Mouse (Mus musculus): ENCODE results near the gene Fndc7.
"Not testable (repeated sequence)": the region's sequence is repeated elsewhere in the genome, so short reads cannot be mapped to it uniquely, and the experiment has no call there.

Gene Fndc7

GRCm38 (mm10) chr3:108887618-108887975, 2.2 kb downstream of the Fndc7 start:
- DNase-seq (ENCODE audit: low spot score in 2 of 2): no peak

- DNase-seq (ENCODE audit: low spot score in 2 of 2): no peak
Observed at GRCm38 (mm10) chr3:108886934-108887617, 2.7 kb downstream of the Fndc7 start.

- DNase-seq (ENCODE audit: low spot score in 2 of 2): peak in 1 of 2 experiments; percentile 13
Observed at GRCm38 (mm10) chr3:108885686-108886530, 3.9 kb downstream of the Fndc7 start.

- DNase-seq (ENCODE audit: low spot score in 2 of 2): no peak
Observed at GRCm38 (mm10) chr3:108884706-108885289, 5.0 kb downstream of the Fndc7 start.

- no peak for DNase-seq (ENCODE audit: low spot score in 2 of 2)
Observed at GRCm38 (mm10) chr3:108883067-108883466, 6.7 kb downstream of the Fndc7 start.

- DNase-seq (ENCODE audit: low spot score in 2 of 2): not testable (repeated sequence)
Observed at GRCm38 (mm10) chr3:108881873-108882272, 7.9 kb downstream of the Fndc7 start.

- DNase-seq (ENCODE audit: low spot score in 2 of 2): peak; percentile 56 to 62
Observed at GRCm38 (mm10) chr3:108880544-108881507, 9.0 kb downstream of the Fndc7 start.

GRCm38 (mm10) chr3:108879836-108880435, 9.9 kb downstream of the Fndc7 start:
- no peak for DNase-seq (ENCODE audit: low spot score in 2 of 2)

GRCm38 (mm10) chr3:108879129-108879528, 10.7 kb downstream of the Fndc7 start:
- DNase-seq (ENCODE audit: low spot score in 2 of 2): no peak

- DNase-seq (ENCODE audit: low spot score in 2 of 2): no peak
Observed at GRCm38 (mm10) chr3:108870631-108871030, 19.2 kb downstream of the Fndc7 start.

GRCm38 (mm10) chr3:108867449-108867848, 22.4 kb downstream of the Fndc7 start:
- DNase-seq (ENCODE audit: low spot score in 2 of 2): no peak

- peak; percentile 48 to 54 for DNase-seq (ENCODE audit: low spot score in 2 of 2)
Observed at GRCm38 (mm10) chr3:108865676-108866075, 24.1 kb downstream of the Fndc7 start.

GRCm38 (mm10) chr3:108865129-108865528, 24.7 kb downstream of the Fndc7 start:
- DNase-seq (ENCODE audit: low spot score in 2 of 2): no peak

- no peak for DNase-seq (ENCODE audit: low spot score in 2 of 2)
Observed at GRCm38 (mm10) chr3:108863091-108863490, 26.7 kb downstream of the Fndc7 start.

GRCm38 (mm10) chr3:108862282-108862681, 27.5 kb downstream of the Fndc7 start:
- not testable (repeated sequence) for DNase-seq (ENCODE audit: low spot score in 2 of 2)

GRCm38 (mm10) chr3:108860786-108861185, 29.0 kb downstream of the Fndc7 start:
- DNase-seq (ENCODE audit: low spot score in 2 of 2): no peak

GRCm38 (mm10) chr3:108858231-108858770, 31.5 kb downstream of the Fndc7 start:
- DNase-seq (ENCODE audit: low spot score in 2 of 2): no peak

GRCm38 (mm10) chr3:108857714-108858113, 32.1 kb downstream of the Fndc7 start:
- no peak for DNase-seq (ENCODE audit: low spot score in 2 of 2)

- no peak for DNase-seq (ENCODE audit: low spot score in 2 of 2)
Observed at GRCm38 (mm10) chr3:108857124-108857470, 32.7 kb downstream of the Fndc7 start.

- peak; percentile 32 to 42 for DNase-seq (ENCODE audit: low spot score in 2 of 2)
Observed at GRCm38 (mm10) chr3:108856386-108857123, 33.3 kb downstream of the Fndc7 start.

Data from thymus, postnatal 10 days (tissue).